Mouse (Mus musculus) spleen, postnatal 10 days (tissue): ENCODE measurements around the gene Hspa2.

Source experiments
- DNase-seq, 2 experiments: peaks; one replicate each; pipeline ENCODE4 v3.0.0; 2021 to 2022; ENCODE audit warnings: low spot score in 2 of 2

The Hspa2 gene

DNA sequence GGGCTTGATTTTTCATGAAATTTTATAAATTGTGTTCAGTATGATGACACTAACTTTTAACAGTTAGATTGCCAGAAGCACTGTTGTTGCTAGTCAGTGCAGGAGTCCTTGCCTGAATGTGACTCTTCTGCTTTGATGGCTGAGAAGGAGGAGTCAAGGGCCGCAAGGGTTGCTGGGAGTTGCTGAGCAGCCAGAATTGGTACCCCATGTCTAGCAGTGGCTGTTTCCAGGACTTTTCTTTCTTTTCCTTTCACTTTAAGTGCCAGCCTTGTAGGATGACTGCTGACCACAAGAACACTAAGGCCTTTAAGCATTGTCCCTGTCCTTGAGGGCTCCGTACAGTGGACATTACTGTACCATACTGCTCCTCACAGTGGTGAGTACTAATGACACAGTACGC is 26.2 kb upstream of the Hspa2 start:
- DNase-seq: no peak

DNA sequence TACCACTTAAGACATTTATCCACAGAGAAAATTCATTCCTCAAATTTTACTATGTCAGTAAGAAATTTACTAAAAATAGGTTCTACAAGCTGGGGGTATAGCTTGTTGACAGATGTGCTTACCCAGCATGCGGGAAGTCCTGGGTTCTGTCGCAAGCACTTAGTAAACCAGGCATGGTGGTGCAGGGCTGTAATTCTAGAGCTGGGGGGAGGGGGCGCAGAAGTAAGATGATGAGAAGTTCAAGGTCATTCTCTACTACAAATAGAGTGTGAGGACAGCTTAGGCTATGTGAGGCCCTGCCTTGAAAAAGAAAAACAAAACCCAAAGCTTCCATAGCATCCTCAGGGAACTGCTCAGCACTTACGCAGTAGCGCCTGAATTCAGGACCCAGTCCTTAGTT is 25.4 kb upstream of the Hspa2 start:
- no peak for DNase-seq

DNA sequence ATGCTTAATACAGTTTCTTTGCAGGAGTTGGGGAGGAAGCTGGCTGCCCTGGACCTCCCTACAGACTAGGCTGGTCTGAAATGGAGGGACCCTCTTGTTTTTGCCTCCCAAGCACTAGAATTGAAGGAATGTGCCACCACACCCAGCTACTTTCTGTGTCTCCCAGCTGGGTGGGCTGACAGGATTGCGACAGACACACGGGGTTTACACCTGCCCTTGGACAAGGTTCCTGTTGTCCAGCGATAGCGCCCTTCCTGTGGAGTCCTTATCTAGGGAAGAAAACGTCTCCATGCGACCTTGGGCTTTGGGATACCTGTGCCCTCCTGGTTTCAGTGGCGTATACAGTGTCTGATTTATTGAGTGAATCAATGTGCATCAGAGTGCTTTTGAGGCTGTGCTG is 23.8 kb upstream of the Hspa2 start:
- DNase-seq: no peak

DNA sequence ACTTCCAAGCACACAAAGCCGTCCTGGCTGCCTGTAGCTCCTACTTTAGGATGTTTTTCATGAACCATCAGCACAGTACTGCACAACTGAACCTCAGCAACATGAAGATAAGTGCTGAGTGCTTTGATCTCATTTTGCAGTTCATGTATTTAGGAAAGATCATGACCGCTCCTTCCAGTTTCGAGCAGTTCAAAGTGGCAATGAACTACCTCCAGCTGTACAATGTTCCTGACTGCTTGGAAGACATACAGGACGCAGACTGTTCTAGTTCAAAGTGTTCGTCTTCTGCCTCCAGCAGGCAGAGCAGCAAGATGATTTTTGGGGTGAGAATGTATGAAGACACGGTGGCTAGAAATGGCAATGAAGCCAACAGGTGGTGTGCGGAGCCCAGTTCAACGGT is 18.6 kb upstream of the Hspa2 start:
- no peak for DNase-seq

DNA sequence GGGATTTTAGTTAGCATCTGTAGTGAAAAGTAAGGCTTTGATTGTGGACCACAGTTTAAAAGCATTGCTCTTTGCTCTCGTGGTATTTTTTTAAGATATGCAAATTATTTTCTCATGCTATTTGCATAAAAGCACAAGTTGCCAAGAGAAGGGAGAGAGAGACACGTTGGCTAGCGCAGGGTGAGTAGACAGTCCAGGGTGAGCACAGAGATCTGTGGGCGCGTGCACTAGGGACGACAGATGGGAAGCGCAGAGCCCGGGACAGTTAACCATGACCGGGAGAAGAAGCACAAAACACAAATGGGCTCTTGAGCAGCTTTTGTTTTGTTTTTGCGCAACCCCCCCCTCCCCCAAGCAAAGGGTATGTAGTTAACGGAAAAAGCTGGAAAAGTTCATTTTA is 15.2 kb upstream of the Hspa2 start:
- no peak for DNase-seq

DNA sequence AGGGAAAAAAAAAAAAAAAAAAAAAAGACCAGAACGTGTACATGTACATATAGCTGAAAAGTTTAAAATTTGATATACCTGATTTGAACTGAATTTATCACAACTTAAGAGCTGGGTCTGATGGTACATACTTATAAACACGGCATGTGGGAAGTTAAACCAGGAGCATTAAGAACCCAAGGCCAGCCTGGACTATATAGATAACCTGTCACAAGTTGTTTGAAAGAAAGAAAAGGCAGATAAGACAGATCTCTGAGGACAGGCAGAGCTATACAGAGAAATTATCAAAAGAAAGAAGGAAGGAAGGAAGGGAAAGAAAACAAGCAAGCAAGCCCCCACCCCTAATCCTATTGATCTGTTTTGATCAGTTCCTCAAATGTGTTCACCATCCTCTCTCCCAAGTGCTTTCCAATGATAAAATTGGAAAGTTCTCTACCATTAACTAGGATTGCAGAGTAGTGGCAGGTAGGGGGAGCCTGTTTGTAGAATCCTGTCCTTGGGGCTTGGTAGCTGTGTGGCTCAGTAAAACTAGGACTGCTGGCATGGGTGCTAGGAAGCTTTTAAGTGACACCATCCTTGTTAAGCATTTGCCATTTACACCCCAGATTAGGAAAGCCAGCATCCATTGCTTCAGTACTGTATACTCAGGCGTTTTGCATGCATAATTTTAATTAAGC is 12.2 kb upstream of the Hspa2 start:
- DNase-seq: no peak

DNA sequence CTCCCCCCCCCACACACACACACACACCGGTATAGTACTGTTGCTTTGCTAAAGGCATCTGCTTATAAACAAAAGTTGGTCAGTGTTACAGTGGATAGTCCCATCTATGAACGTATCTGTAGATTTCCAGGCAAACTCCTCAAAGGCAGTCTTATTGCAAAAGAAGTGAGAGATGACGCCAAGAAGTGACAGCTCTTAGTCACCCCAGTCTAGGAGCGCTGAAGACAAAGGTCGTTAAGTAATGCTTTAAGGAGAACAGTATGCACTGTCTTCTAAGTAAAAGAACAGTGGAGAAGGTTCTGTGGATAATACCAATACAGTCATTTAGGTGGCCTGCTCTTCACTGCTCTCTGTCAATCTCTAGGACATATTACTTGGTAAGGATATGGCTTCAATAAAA is 11.0 kb upstream of the Hspa2 start:
- no peak for DNase-seq

DNA sequence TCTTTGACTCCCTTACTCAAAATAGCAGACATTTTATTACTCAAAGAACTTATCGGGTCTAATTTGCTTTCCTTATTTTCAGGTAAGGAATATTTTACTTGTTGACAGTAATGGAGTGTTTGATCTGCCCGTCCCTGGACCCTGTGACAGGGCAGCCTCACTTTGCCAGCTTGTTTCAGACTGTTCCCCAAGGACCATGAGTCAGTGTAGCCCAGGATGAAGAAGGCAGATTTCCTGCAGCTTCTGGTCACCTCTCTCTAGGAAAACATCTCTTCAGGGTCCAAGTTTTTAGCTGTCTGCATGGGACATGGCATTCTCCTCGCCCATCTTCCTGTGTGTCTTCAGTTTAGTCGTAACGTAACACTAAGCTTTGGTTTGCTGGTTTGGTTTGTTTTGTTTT is 6.7 kb upstream of the Hspa2 start:
- no peak for DNase-seq

DNA sequence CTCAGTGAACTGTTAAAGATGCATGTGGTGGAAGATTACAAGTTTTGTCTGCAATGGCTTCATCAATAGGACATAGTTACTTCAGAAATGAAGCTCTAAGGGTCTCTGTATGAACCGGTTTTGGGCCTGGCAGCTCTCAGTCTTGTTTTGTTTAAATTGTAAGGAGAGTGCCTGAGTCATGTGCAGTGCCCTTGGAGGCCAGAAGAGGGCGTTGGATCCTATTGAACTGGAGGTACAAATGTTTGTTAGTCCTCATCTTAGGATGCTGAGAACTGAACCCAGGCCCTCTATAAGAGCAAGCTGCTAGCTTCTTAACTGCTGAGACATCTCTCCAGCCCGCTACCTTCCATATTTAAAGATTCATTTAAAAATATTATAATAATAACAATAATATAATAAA is 2.3 kb upstream of the Hspa2 start:
- DNase-seq: peak in 1 of 2 experiments; percentile 45

DNA sequence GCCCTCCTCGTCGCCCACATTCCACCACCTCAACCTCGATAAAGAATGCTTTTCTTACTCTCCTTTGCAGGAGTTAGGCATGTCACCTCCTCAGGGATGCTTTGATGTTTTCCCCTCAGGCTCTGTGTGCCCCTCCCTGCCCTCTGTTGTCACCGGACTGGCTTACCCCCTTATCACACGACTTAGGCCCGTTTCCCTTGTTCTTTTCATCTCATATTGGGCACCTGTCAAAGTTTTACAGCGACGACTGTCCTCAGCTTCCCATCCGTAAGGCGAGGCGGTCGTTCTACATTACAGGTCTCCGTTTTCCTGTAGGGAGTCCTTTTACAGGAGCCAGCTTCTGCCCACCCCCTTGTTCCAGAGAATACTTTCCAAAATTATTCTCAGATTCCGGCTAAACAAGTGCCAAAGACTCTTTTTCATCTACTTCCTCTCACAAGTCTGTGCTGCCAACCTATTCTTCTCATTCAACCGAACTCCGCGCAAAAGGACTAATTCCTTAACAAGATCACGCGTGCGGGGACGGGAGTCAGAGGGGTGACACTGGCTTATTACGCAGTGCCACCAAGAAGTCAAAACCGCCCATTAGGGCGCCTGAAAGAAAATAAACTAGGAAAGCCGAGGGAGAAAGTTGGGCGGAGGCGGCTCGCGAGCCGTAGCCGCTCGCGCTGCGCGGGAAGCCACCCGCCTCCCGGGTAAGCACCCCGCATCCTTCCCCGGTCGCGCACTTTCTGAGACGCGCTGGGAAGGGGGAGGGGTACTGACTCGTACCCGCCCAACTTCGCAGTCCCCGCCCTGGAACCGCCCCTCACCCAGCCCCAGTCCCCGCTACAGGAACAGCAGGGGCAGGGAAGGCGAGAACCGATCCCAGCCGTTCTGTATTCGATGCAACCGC is 738 bp upstream of the Hspa2 start:
- peak in 1 of 2 experiments; percentile 19 for DNase-seq

DNA sequence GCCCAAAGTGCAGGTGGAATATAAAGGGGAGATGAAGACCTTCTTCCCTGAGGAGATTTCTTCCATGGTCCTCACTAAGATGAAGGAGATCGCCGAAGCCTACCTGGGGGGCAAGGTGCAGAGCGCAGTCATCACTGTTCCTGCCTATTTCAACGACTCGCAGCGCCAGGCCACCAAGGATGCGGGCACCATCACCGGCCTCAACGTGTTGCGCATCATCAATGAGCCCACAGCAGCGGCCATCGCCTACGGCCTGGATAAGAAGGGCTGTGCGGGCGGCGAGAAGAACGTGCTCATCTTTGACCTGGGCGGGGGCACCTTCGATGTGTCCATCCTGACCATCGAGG is 833 bp downstream of the Hspa2 start:
- peak in 1 of 2 experiments; percentile 18 for DNase-seq

DNA sequence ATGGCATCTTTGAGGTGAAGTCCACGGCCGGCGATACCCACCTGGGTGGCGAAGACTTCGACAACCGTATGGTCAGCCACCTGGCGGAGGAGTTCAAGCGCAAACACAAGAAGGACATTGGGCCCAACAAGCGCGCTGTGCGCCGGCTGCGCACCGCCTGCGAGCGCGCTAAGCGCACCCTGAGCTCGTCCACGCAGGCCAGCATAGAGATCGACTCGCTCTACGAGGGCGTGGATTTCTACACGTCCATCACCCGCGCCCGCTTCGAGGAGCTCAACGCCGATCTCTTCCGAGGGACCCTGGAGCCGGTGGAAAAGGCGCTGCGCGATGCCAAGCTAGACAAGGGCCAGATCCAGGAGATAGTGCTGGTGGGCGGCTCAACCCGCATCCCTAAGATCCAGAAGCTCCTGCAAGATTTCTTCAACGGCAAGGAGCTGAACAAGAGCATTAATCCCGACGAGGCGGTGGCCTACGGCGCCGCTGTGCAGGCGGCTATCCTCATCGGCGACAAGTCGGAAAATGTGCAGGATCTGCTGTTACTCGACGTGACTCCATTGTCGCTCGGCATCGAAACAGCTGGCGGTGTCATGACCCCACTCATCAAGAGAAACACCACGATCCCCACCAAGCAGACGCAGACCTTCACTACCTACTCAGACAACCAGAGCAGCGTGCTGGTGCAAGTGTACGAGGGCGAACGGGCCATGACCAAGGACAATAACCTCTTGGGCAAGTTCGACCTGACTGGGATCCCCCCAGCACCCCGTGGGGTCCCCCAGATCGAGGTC is 1.4 kb downstream of the Hspa2 start:
- peak; percentile 28 to 35 for DNase-seq

DNA sequence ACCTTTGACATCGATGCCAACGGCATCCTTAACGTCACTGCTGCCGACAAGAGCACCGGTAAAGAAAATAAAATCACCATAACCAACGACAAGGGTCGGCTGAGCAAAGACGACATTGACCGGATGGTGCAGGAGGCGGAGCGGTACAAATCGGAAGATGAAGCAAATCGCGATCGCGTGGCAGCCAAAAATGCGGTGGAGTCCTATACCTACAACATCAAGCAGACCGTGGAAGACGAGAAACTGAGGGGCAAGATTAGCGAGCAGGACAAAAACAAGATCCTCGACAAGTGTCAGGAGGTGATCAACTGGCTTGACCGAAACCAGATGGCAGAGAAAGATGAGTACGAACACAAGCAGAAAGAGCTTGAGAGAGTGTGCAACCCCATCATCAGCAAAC is 2.0 kb downstream of the Hspa2 start:
- peak; percentile 13 to 34 for DNase-seq

DNA sequence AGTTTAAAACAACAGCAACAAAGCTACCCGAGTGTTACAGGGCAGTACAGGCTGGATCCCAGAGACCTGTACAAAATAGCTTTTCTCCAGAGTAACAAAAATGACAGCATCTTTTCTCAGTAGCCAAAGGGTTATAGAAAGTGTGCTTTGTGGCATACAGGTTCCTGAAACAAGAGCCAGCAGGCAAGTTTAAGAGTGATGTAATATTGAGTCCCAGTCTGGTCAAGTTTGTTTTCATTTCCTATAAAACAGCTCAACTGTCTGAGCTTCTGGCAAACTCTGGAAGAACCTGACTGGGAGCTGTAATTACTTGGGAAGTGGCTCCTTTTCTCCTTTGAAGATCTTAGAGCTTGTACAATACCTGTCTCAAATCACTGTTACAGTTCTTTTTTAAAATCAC is 3.2 kb downstream of the Hspa2 start:
- no peak for DNase-seq

DNA sequence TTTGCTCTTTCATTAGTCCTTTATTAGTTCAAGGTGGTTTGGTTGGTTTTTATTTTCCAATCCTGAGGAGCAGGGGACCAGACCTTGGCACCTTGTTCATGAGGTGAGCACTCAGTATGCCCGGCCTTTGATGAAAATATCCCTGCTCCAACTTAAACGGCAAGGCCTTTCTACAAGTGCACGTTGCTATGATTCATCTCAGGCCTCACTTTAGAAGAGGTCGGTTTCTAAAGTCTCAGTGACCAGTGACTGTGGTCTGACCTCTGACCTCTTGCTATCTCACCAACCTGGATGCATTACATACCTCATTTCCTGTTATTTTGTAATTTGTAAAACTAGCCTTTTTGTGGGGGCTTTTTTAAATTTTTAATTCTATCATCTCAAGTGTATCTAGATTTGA is 5.2 kb downstream of the Hspa2 start:
- DNase-seq: no peak

DNA sequence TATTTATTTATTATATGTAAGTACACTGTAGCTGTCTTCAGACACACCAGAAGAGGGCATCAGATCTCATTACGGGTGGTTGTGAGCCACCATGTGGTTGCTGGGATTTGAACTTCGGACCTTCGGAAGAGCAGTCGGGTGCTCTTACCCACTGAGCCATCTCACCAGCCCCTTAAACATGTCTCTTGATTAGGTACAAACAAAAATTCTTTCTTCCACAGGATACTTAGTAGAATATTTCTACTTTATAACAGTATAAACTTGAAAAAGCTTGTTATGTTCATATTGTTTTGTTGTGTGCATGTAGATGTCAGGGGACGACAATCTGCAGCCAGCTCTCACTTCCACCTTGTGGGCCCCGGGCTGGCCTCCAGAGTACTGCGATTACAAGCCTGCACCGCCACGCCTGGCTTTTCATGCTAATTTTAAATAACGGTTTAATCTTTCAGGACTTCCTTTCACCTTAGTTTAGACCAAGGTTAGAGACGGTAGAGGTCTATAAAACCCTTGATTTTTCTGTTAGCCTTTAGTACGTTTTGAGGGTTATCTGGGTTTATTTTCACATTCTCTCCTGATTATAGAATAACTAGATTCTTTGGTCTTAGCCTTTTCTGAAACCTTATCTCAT is 11.5 kb downstream of the Hspa2 start:
- DNase-seq: peak in 1 of 2 experiments; percentile 58

DNA sequence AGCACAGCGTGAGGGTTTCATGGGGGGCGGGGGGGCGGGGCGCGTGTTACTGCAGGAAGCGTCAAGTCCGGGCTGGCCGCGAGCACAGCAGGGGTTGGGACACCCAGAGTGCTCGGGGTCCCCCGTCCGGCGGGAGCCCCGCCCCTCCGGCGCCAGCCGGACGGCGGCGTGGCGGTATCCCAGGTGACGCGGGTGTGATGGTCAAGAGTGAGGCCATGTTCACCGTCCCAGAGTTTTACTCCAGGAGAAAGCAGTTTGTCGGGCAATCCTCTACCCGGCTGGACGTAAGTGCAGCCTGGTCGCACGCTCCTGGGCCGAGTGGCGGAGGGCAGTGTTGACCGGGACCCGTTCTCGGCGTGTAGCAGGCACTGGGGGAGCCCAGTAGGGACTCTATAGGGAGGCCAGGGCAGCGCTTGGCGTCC is 13.5 kb downstream of the Hspa2 start, which contains the start of gene Ppp1r36:
TSS of gene Ppp1r36 (plus strand) at position 106 of the 422 bp plus-strand sequence.
- no peak for DNase-seq

DNA sequence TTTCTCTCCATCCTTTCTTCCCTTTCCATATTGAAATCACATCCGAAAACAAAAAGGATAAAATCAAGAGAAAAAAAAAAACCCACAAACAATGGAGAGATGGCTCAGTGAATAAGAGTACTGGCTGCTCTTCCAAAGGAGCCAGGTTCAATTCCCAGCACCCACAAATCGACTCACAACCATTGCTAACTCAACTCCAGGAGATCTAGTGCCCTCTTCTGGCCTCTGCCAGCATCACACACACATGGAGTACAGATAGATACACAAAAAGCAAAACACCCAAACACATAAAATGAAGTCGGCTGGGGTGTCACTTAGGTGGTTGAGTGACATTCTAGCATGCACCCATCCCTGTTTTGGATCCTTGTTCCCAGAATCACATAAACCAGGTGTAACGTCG is 14.4 kb downstream of the Hspa2 start:
- DNase-seq: no peak

DNA sequence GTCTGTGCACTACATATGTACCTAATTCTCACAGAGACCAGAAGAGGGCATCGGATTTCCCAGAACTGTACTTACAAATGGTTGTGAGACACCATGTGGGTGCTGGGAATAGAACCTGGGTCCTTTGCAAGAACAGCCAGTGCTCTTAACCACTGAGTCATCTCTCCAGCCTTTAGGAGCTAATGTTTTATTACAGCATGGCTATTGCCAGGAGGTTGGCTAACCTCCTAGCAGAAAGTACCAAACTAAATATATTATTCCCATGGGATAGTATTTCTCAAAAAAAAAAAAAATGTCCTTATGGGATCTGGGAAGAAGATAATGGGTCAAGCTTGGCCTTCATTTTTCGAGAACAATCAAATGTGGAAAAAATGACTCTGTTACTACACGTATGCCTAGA is 21.3 kb downstream of the Hspa2 start:
- no peak for DNase-seq

DNA sequence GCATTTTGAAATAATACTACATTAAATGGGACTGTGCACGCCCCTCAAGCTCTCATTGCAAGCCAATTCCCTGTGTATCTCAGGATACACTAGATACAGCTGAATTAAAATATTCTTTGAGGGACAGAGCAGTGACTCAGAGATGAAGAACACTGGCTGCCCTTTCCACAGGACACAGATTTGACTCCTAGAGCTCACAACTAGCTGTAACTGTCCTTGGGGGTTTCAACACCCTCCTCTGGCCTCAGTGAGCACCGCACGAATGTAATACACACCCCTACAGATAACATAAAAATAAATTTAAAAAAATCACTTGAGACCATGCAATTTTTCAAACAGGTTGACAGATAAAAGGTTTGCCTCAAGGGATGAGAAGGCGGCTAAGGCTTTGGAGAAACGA is 23.6 kb downstream of the Hspa2 start:
- DNase-seq: no peak

DNA sequence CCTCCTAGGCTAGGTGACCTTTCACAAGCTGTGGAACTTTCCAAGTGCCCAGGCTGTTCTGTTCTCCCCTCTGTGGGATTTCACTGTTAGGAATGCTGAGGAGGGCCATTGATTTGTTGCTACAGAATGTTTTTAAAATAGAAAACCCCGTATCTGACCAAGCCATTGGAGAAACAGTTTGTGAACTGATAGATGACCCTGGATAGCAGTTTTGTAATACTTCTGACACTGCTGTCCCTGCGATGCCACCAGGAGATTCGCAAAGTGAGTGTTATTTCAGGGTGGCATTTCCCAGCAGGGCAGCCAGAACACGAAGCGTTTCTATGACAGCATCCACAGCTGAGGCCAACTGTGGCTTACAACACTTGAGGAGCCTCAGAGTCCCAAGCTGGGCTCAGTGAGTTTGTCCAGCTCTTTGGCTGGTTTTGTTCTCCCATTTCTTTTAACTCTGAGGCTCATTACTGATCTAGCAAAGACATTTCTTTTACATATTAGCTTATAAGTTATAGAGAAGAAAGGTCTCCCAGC is 27.0 kb downstream of the Hspa2 start:
- no peak for DNase-seq

DNA sequence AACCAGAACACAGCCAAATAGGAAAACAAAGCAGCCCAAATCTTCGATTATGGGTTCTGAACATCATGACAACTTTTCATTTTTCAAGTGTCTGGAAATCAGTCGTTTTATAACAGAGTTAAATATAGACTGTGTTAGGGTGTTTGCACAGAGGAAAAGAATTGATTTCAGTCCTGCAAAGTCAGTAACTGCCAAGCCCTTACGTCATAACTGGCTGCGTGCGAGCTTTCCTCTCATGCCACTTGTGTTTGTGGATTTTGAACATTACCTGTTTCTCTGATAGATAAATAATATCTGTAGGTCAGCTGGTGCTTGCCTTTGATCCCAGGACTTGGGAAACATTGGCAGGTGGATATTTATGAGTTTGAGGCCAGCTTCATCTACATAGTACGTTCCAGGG is 27.5 kb downstream of the Hspa2 start:
- DNase-seq: no peak
